Mouse (Mus musculus) monocyte, adult 5-6 weeks (primary cell): Measurements from ENCODE around the gene Tenm4. TPM values are rescaled to one million over a fixed set of nuclear protein-coding genes. Genes with fewer than 3 reads are reported as not detected.

Experiments used
- ATAC-seq: fragments of 153-309, 156-312 bp; replicated peaks from 2 replicates; pipeline ENCODE4 v1.8.0; 2017; ENCODE audit warnings: mild to moderate bottlenecking; ENCODE audit not compliant: low TSS enrichment, insufficient number of reproducible peaks, severe bottlenecking, poor library complexity, low FRiP score
- total RNA-seq: library from RNA; stranded (forward); fragments of 200-1000, 200-491, 200-594 nt; gene quantifications from 3 replicates; pipeline ENCODE4 v1.2.3, GENCODE M21; 2017

The Tenm4 gene
- total RNA-seq, 1 experiment from 2014 or later, result 0.38 TPM

- ATAC-seq, result no peak
Measured at GRCm38 (mm10) chr7:96383686-96384528, 212.9 kb downstream of the Tenm4 start.

- ATAC-seq, result no peak
Measured at GRCm38 (mm10) chr7:96384726-96385500, 213.9 kb downstream of the Tenm4 start.

- no peak for ATAC-seq
Measured at GRCm38 (mm10) chr7:96385850-96386249, 214.8 kb downstream of the Tenm4 start.

GRCm38 (mm10) chr7:96390034-96390670 lies 219.1 kb downstream of the Tenm4 start:
- ATAC-seq, result no peak

- no peak for ATAC-seq
Measured at GRCm38 (mm10) chr7:96390894-96391293, 219.8 kb downstream of the Tenm4 start.

GRCm38 (mm10) chr7:96391797-96392472 lies 220.9 kb downstream of the Tenm4 start:
- ATAC-seq, result no peak

- ATAC-seq, result no peak
Measured at GRCm38 (mm10) chr7:96392600-96392999, 221.6 kb downstream of the Tenm4 start.

GRCm38 (mm10) chr7:96397940-96398339 lies 226.9 kb downstream of the Tenm4 start:
- no peak for ATAC-seq

- ATAC-seq, result no peak
Measured at GRCm38 (mm10) chr7:96400411-96400810, 229.4 kb downstream of the Tenm4 start.

GRCm38 (mm10) chr7:96406630-96407214 lies 235.7 kb downstream of the Tenm4 start:
- no peak; the same call in 1 of the 2 replicates for ATAC-seq

- ATAC-seq, result no peak
Measured at GRCm38 (mm10) chr7:96408161-96408889, 237.3 kb downstream of the Tenm4 start.

- no peak for ATAC-seq
Measured at GRCm38 (mm10) chr7:96409323-96409880, 238.4 kb downstream of the Tenm4 start.

- no peak for ATAC-seq
Measured at GRCm38 (mm10) chr7:96413822-96414221, 242.8 kb downstream of the Tenm4 start.

GRCm38 (mm10) chr7:96414290-96415055 lies 243.4 kb downstream of the Tenm4 start:
- no peak for ATAC-seq

- no peak for ATAC-seq
Measured at GRCm38 (mm10) chr7:96417251-96418004, 246.4 kb downstream of the Tenm4 start.

GRCm38 (mm10) chr7:96418146-96418545 lies 247.1 kb downstream of the Tenm4 start:
- no peak for ATAC-seq
